Mouse (Mus musculus) cerebellum, postnatal 10 days (tissue): ENCODE data around the gene Sf3b3.
"Not testable (repeated sequence)": the region's sequence is repeated elsewhere in the genome, so short reads cannot be mapped to it uniquely, and the experiment has no call there.

Source experiments
- DNase-seq, 2 experiments: peaks; one replicate each; pipeline ENCODE4 v3.0.0; 2021; ENCODE audit warnings: mixed read lengths in 2 of 2

Sf3b3 gene

GRCm38 (mm10) chr8:110846405-110847170 is at the start of gene Sf3b3, which contains the start of gene Cog4:
Sf3b3 (minus strand) TSS chr8:110846787.
Cog4 (plus strand) TSS chr8:110846600.
- DNase-seq: peak; percentile 92 to 93

- DNase-seq: no peak
Measured at GRCm38 (mm10) chr8:110895812-110896211, 49.2 kb upstream of the Sf3b3 start.

GRCm38 (mm10) chr8:110895254-110895653 is 48.7 kb upstream of the Sf3b3 start:
- no peak for DNase-seq

- no peak for DNase-seq
Measured at GRCm38 (mm10) chr8:110894851-110895250, 48.3 kb upstream of the Sf3b3 start.

DNA sequence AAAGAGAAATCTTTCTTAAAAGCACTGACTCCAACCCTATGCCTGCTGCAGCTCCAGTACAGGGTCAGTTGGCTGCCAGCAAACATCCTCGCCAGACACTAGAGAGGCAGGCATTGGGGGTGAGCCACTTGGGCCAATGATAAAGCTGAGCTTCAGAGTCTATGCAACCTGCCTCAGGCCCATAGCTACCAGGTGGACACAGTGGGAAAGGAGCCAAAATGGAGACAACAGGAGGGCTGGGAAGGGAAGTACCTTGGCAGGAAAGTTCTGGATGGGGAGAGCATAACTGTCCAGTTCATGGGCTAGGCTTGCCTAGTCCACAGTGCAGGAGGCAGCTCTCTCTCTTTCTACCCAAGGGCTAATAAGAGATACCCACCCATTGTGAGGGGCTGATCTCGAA is 46.3 kb upstream of the Sf3b3 start:
- peak; percentile 66 to 69 for DNase-seq

- DNase-seq: no peak
Measured at GRCm38 (mm10) chr8:110892040-110892439, 45.5 kb upstream of the Sf3b3 start.

- DNase-seq: peak in 1 of 2 experiments; percentile 37
Measured at GRCm38 (mm10) chr8:110889904-110890470, 43.4 kb upstream of the Sf3b3 start.

DNA sequence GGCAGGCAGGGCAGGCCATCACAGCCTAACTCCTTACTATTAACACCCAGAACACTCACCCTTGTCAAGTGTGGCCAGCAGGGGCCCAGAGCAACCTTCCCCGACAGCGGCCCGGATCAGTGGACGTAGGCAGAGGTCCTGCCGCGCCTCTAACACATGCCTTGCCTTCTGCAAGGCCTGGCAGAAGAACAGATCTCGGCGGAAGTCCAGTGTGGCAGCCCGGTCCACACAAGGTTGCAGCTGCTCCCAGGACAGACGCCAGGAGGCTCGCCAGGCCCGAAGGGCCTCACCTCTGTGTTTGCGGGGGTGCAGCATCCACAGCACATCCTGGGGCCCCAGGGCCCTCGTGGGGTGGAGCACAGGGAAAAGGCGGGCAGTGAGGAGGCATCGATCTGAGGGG is 42.3 kb upstream of the Sf3b3 start:
- peak; percentile 96 for DNase-seq

- peak; percentile 80 to 90 for DNase-seq
Measured at GRCm38 (mm10) chr8:110888441-110888840, 41.9 kb upstream of the Sf3b3 start.

GRCm38 (mm10) chr8:110887551-110887950 is 41.0 kb upstream of the Sf3b3 start:
- peak; percentile 87 to 89 for DNase-seq

- no peak for DNase-seq
Measured at GRCm38 (mm10) chr8:110886634-110887033, 40.0 kb upstream of the Sf3b3 start.

DNA sequence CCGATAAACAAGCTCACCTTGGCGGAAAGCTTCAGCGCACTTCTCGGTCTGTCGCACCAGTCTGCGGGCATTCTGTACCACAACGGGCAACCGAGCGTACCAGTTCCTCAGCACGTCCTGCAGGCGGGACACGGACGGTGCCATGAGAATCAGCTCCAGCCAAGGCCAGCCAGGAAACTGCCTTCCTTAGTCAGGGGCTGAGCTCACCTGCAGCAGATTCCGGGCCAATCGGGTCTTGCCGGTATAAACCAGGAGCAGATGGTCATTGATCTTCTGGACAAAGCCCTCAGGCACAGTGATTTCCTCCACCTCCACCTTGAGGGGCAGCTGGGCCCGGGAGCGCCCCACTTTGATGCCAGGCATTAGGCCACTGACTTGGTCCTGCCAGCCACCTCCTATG is 37.2 kb upstream of the Sf3b3 start:
- DNase-seq: peak; percentile 67 to 69

- peak; percentile 70 to 75 for DNase-seq
Measured at GRCm38 (mm10) chr8:110881741-110882310, 35.2 kb upstream of the Sf3b3 start.

DNA sequence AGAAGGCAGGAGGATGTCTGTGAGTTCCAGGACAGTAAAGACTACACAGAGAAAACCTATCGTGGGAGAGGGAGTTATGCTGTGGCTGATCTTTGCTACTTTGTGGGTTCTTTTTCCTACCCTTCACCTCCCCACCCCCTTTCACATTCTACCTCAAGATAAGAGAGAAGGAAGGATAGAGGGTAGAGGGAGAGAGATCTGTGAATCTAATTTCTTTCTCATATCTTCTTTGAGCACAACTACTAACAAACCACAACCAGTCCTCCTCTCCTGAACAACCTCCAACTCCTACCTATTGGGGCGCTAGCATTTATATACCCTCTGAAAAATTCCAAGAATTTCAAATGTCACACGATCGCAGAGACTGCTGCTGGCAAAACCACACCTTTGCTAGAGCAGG is 31.3 kb upstream of the Sf3b3 start:
- no peak for DNase-seq

DNA sequence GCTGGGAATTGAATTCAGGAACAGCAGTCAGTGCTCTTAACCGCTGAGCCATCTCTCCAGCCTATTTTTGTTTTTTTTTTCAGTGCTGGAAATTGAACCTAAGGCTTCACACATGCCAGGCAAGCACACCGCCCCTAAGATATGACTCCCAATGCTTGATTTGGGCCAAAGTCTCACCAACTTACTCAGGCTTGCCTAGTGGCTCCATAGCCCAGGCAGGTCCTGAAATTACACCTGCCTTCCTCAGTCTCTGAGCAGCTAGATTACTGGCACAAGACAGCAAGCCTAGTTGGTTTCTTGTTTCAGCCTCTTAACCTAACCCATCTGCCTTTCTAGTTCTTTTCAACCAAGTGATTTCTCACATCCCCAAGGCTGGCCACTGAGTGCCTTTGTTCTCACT is 23.9 kb upstream of the Sf3b3 start:
- no peak for DNase-seq

GRCm38 (mm10) chr8:110861347-110862025 is 14.9 kb upstream of the Sf3b3 start:
- not testable (repeated sequence) for DNase-seq

DNA sequence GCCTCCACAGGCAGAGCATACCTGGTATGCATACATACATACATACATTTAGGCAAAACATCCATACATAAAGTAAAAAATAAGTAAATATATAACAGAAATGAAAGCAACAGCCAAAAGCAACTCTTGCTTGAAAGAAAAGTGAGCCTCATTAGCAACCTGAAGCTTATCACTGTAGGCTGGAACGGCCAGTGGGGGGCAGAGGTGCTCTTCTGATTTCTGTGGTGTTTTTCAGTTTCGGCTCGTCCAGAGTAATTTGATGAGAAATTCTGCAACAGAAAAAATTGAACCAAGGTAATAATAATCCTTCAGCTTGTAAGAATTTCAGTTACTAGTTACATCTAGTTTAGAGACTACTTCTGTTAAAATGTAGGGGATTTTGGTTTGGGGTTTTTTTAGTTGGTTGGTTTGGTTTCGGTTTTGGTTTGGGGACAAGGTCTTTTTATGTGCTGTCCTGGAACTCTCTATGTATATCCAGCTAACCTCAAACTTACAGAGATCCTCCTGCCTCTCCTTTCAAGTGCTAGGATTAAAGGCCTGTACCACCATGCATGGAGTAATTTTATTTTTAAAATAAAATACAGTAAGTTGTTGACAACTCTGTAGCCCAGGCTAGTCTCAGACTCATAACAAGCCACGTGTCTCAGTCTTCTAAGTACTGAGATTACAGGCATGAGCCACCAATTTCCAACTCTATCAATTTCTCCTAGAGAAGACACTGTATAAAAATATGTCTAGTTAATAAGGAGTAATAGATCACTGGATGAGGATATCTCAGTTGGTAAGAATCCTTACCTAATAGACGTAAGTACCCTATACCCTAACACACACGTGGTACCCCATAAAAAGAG is 13.3 kb upstream of the Sf3b3 start:
- DNase-seq: peak; percentile 42 to 53

- DNase-seq: no peak
Measured at GRCm38 (mm10) chr8:110856760-110857461, 10.3 kb upstream of the Sf3b3 start.

- not testable (repeated sequence) for DNase-seq
Measured at GRCm38 (mm10) chr8:110856073-110856472, 9.5 kb upstream of the Sf3b3 start.

GRCm38 (mm10) chr8:110851186-110851585 is 4.6 kb upstream of the Sf3b3 start:
- no peak for DNase-seq

DNA sequence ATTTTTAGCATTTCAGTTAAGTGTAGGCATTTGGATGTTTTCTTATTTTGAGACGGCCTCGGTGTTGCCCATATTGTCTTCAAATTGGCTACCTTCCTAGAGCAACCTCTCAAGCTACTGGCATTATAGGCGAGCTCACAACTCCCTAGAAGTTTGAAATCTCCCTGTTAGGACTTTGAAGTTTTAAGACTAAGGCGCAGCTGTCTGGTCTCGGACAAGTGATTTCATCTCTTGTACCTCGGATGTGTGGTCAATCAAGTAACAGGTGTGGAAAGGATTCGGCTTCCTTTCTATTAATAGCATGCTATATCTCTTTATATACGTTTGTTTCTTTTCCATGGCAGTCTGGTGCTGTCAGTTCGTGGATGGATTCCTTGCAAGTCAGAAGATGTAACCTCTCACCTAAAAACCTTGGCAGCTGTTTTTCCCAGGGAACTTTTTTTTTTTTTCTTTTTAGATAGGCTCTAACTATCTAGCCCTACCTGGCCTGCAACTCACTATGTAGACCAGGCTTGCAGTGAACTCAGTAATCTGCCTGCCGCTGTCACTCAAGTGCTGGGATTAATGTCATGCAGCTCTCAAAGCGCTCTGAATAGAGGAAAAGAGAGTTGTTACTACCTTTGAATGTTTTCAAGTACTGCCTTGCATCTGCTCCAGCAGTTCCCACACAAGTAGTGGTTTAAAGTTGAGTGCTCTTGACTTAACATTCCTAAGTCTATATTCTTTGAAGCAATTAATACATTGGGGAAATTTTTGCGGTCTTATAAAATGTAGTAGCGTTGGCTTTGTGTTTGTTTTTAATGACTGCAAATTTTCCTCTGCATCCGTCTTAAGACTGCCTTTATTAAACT is 1.3 kb upstream of the Sf3b3 start:
- no peak for DNase-seq
